Mouse (Mus musculus) forebrain, embryonic 11.5 days (tissue): ENCODE results near the gene Nipal3. TPM values are rescaled to one million over a fixed set of nuclear protein-coding genes. Genes with fewer than 3 reads are reported as not detected.

Source experiments
- ATAC-seq: fragments of 200-750 bp; cut with Nextera tagmentation; replicated peaks from 2 replicates; pipeline ENCODE4 v1.8.0; 2017; ENCODE audit warnings: moderate TSS enrichment; ENCODE audit not compliant: low FRiP score
- DNase-seq: peaks from one replicate; pipeline ENCODE4 v3.0.0-alpha.2; 2017; ENCODE audit warnings: low spot score
- H3K27ac ChIP-seq: fragments of 300-500 bp; sonication (generic); 2 replicates; pipeline ENCODE4 v1.5.1; 2014; ENCODE audit warnings: low read depth, low read length
- H3K27me3 ChIP-seq: fragments of 300-500 bp; sonication (generic); 2 replicates; pipeline ENCODE4 v1.6.1; 2014; ENCODE audit warnings: mild to moderate bottlenecking, low read length, mixed read lengths; ENCODE audit not compliant: control insufficient read depth, insufficient read depth
- H3K36me3 ChIP-seq: fragments of 300-500 bp; sonication (generic); 2 replicates; pipeline ENCODE4 v1.6.1; 2014; ENCODE audit warnings: mild to moderate bottlenecking, low read length, moderate library complexity, mixed read lengths; ENCODE audit not compliant: control insufficient read depth, insufficient read depth
- H3K4me1 ChIP-seq: fragments of 300-500 bp; sonication (generic); replicated peaks from 2 replicates; pipeline ENCODE4 v1.6.1; 2014; ENCODE audit warnings: low read length, mixed read lengths; ENCODE audit not compliant: control insufficient read depth, insufficient read depth
- H3K4me2 ChIP-seq: fragments of 300-500 bp; sonication (generic); 2 replicates; pipeline ENCODE4 v1.6.1; 2014; ENCODE audit warnings: low read depth, mild to moderate bottlenecking, low read length, moderate library complexity, mixed read lengths; ENCODE audit not compliant: severe bottlenecking
- H3K4me3 ChIP-seq: fragments of 300-500 bp; sonication (generic); 2 replicates; pipeline ENCODE4 v1.5.1; 2014; ENCODE audit warnings: low read depth, low read length
- H3K9ac ChIP-seq: fragments of 300-500 bp; sonication (generic); 2 replicates; pipeline ENCODE4 v1.6.1; 2014; ENCODE audit warnings: low read length
- H3K9me3 ChIP-seq: fragments of 300-500 bp; sonication (generic); 2 replicates; pipeline ENCODE4 v1.6.1; 2016; ENCODE audit warnings: low read length, mixed read lengths; ENCODE audit not compliant: control insufficient read depth
- WGBS: fragments of 180-500 bp; shearing (Covaris S2); extraction: QIAGEN DNeasy Blood & Tissue Kit; methylation state at CpG from one replicate; pipeline ENCODE4 v1.1.7; 2014; 5-methylcytosine and 5-hydroxymethylcytosine counted together
- polyA plus RNA-seq: library from polyadenylated mRNA; unstranded; fragments of >200 nt; fragmentation: Nextera tagmentation; extraction: Ambion mirVana; gene quantifications from 2 replicates; pipeline ENCODE4 v1.2.1, GENCODE M21; 2014

Nipal3 gene
- polyA plus RNA-seq, 1 experiment from 2014 or later = 3.0 TPM

DNA sequence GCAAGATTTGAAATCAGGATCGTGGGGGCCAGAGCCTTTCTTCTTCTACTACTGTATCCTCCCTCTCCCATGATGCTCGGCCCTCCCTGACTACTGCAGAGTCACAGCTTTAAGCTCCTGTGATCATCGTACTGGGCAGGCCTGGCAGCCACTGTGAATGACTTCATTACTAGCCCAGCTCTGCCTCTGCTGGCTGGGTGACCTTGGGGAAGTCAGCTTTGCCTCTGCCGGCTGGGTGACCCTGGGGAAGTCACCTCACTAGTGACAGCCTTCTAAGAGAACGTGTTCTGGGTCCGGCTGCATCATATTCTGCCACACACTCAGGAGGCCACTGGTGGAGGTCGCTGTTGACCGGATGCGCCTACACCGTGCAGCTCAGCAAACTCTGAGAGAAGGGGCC is 17.0 kb downstream of the Nipal3 start:
- Histone ChIP-seq H3K27ac (no peak overlapping the region), H3K36me3 (no peaks in the 10 kb centered on the region), H3K4me1 (no peaks in the 10 kb centered on the region), H3K9me3 (no peaks in the 10 kb centered on the region), H3K27me3 (no peaks in the 10 kb centered on the region), H3K9ac (no peak overlapping the region), H3K4me3 (no peak overlapping the region), H3K4me2 (no peak overlapping the region)
- ATAC-seq (no peak), DNase-seq (no peak)
- 86% methylated on average over 10 of the region's 10 CpGs for WGBS

DNA sequence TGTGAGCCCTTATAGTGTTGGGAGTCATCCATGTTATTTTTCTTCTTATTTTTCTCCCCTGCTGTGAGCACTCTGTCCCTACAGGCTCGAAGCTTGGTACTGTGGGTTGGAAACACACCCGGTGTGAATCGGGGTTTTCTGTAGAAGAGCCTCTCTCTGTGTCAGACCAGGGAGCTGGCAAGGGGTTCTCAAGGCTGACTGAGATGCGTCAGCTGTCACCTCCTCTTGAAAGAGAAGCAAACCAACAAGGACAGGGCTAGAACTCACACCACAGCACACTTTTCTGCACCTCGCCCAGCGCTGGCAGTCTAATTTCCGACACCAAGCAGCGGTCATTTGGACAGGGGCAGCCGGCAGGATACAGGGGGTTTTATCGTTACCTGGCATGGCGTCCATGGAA is 31.4 kb downstream of the Nipal3 start:
- Histone ChIP-seq H3K4me3 (no peak overlapping the region), H3K27me3 (no peaks in the 10 kb centered on the region), H3K9me3 (no peaks in the 10 kb centered on the region), H3K9ac (no peak overlapping the region), H3K4me2 (no peak overlapping the region), H3K4me1 (no peaks in the 10 kb centered on the region), H3K27ac (no peak overlapping the region), H3K36me3 (no peaks in the 10 kb centered on the region)
- ATAC-seq (no peak), DNase-seq (no peak)
- 93% methylated on average over 11 of the region's 11 CpGs for WGBS

DNA sequence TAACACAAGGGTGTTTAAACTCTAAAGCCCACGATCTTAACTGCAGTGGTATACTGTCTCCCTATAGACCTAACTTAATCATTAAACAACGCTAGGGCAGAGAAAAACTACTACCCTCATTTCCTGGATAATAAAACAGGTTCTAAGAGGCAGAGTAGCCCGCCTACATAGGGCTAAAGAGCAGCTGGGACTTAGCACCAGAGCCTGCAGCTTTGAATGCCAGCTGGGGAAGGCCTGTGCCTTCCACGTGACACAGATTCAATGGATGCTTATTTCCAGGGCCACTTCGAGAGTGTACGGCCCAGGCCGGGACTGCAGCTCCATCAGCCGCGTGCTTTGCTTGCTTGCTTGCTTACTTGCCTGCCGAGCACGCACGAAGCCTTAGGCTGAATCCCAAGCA is 41.3 kb downstream of the Nipal3 start:
- WGBS = 78% methylated on average over 12 of the region's 12 CpGs
- H3K4me2 ChIP-seq = no peak overlapping the region
- DNase-seq (no peak), ATAC-seq (no peak)
- no peaks in the 10 kb centered on the region for H3K36me3 ChIP-seq
- H3K27ac ChIP-seq = no peak overlapping the region
- H3K4me3 ChIP-seq = no peak overlapping the region
- H3K27me3 ChIP-seq = no peaks in the 10 kb centered on the region
- H3K4me1 ChIP-seq = no peaks in the 10 kb centered on the region; the same call in 1 of the 2 replicates
- no peaks in the 10 kb centered on the region for H3K9me3 ChIP-seq
- H3K9ac ChIP-seq = no peak overlapping the region

DNA sequence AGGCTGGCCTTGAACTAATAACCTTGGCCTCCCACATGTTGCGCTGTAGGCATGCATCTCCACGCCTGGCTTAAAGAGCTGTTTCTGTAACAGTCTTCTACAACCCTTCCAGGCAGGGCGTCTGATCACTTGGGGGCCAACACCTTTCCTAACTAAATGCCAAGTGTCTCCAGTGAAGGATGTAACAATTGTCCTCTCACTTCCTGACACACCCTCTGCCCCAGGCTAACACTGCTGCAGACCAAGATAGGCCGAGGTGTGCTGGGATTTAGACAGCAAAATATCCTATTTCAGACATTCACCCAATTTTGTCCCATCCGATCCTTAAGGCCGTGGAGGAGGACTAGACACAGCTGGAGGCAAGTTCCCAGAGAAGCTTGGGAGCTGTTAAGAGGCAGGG is 41.7 kb downstream of the Nipal3 start:
- Histone ChIP-seq H3K27me3 (no peaks in the 10 kb centered on the region), H3K9me3 (no peaks in the 10 kb centered on the region), H3K9ac (no peak overlapping the region), H3K4me2 (no peak overlapping the region), H3K4me1 (no peaks in the 10 kb centered on the region; the same call in 1 of the 2 replicates), H3K36me3 (no peaks in the 10 kb centered on the region), H3K4me3 (no peak overlapping the region), H3K27ac (no peak overlapping the region)
- ATAC-seq (no peak), DNase-seq (no peak)
- 76% methylated on average over 6 of the region's 6 CpGs for WGBS

DNA sequence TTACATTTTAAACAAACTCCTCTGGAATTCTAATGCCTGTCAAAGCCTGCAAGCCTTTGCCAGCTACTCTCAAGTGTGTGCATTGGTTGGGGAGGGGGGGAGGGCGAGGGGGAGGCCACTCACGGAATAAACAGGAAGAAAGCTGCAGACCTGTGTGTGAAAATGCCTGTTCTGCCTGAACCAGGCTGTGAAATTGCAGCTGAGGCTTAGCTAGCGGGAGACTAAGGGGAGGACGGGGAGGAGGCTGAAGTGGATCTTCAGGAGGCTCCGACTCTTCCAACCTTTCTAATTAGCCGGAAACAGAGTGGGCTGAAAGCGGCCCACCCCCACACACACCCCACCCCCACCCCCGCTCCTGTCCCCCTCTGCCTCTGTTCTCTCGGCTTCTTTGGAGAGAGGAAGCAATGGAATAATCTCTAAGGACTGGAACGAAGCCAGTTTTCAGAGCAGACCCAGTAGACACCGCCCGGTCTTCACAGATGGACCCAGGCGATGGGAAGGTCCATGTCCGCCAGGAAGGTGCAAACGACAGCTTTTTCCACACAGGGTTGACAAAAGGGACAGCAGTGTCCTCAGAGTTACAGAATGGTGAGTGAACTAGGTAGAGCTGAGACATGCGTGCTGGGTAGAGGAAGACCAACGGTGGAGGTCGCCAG is 43.4 kb downstream of the Nipal3 start:
- no peaks in the 10 kb centered on the region for H3K9me3 ChIP-seq
- 63% methylated on average over 18 of the region's 18 CpGs for WGBS
- no peak overlapping the region for H3K4me3 ChIP-seq
- H3K4me2 ChIP-seq = no peak overlapping the region
- no peaks in the 10 kb centered on the region for H3K27me3 ChIP-seq
- no peak overlapping the region for H3K27ac ChIP-seq
- H3K9ac ChIP-seq = peak overlapping the region; percentile 2; the same call in 1 of the 2 replicates
- no peak for DNase-seq
- H3K4me1 ChIP-seq = no peaks in the 10 kb centered on the region; the same call in 1 of the 2 replicates
- ATAC-seq = no peak
- H3K36me3 ChIP-seq = no peaks in the 10 kb centered on the region

DNA sequence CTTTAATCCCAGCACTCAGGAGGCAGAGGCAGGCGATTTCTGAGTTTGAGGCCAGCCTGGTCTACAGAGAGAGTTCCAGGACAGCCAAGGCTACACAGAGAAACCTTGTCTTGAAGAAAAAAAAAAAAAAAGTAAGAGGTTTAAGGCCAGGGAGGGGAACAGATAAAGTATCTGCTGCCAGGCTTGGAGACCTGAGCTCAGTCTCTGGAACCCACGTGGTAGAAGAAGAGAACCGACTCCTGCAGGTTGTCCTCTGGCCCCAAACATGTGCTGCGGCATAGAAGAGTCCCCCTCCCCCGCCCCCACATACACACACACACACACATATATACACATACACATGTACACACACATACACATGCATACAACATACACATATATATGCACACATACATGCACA is 52.4 kb downstream of the Nipal3 start:
- Histone ChIP-seq H3K4me3 (no peak overlapping the region), H3K9me3 (no peaks in the 10 kb centered on the region), H3K27me3 (no peaks in the 10 kb centered on the region), H3K27ac (no peak overlapping the region), H3K4me1 (0 out of 2 replicates have a peak, but pooled peaks cover 2% of the 10 kb centered on the region), H3K4me2 (no peak overlapping the region), H3K9ac (no peak overlapping the region), H3K36me3 (no peaks in the 10 kb centered on the region)
- no peak for ATAC-seq
- DNase-seq = no peak
- WGBS = 69% methylated on average over 5 of the region's 5 CpGs

DNA sequence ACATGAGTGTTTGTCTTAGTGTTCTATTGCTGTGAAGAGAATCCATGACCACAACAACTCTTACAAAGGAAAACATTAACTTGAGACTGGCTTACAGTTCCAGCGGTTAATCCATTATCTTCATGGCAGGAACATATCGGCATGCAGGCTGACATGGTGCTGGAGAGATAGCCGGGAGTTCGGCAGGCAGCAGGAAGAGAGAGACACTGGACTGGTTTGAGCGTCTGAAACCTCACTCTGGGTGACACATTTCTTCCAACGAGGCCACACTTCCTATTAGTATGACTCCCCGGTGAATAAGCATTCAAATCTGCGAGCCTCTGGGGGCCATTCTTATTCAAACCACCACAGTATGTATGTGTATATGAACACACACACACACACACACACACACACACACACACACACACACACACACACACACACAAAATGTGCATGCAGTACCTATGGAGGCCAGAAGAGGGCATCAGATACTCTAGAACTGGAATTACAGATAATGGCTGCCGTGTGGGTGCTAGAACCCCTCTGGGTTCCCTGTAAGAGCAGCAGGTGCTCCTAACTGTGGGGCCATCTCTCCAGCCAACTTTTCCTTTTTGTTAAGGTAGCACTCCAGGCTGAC is 54.8 kb downstream of the Nipal3 start:
- Histone ChIP-seq H3K36me3 (no peaks in the 10 kb centered on the region), H3K27me3 (no peaks in the 10 kb centered on the region), H3K4me3 (no peak overlapping the region), H3K9ac (no peak overlapping the region), H3K27ac (no peak overlapping the region), H3K4me1 (0 out of 2 replicates have a peak, but pooled peaks cover 2% of the 10 kb centered on the region), H3K9me3 (no peaks in the 10 kb centered on the region), H3K4me2 (no peak overlapping the region)
- DNase-seq (peak; percentile 69), ATAC-seq (no peak)
- WGBS = 72% methylated on average over 9 of the region's 9 CpGs

DNA sequence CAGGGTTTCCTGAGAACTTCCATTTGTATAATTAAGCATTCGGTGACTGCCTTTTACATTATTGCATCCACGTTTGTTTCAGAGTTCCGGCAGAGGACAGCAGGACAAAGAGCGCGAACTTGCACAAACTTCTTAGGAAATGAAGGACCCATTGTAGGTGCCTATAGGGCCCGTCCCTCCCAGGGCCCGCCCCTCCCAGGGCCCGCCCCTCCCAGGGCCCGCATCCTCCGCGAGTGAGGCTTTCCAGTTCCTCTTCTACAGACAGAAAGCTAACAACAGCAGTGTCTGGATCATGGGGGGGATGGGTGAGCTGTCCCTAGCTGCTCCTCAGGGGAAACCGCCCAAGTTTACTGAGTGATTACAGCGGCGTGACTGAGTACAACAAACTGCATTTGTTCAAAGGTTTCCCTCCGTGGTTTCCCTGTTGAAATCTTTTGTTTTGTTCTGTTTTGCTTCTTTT is 55.6 kb downstream of the Nipal3 start:
- H3K9ac ChIP-seq = peak overlapping the region; percentile 47; the same call in 1 of the 2 replicates
- 5% methylated on average over 15 of the region's 15 CpGs for WGBS
- H3K4me2 ChIP-seq = peak overlapping the region; percentile 6; the same call in 1 of the 2 replicates
- H3K4me3 ChIP-seq = no peak overlapping the region
- ATAC-seq (peak; percentile 87), DNase-seq (peak; percentile 86)
- no peaks in the 10 kb centered on the region for H3K27me3 ChIP-seq
- H3K9me3 ChIP-seq = no peaks in the 10 kb centered on the region
- 0 out of 2 replicates have a peak, but pooled peaks cover 2% of the 10 kb centered on the region for H3K4me1 ChIP-seq
- H3K36me3 ChIP-seq = no peaks in the 10 kb centered on the region
- no peak overlapping the region for H3K27ac ChIP-seq

DNA sequence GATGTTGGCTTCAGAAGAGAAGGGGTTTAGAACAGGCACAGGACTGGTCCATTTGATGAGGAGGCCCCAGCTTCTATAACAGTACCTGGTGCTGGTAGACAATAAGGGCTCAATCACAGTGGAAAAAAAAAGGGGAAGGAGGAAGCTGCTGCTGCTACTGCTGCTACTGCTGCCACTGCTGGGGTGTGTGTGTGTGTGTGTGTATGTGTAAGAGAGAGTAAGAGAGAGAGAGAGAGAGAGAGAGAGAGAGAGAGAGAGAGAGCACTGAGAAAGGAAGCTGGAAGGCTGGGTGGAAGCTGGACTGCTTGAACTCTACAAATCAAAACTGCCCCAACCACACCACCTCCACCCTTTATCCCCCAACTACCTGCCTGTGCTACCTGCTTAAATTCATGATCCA is 56.9 kb downstream of the Nipal3 start:
- H3K36me3 ChIP-seq = no peaks in the 10 kb centered on the region
- no peak overlapping the region for H3K4me2 ChIP-seq
- H3K27me3 ChIP-seq = no peaks in the 10 kb centered on the region
- DNase-seq (no peak), ATAC-seq (no peak)
- no peak overlapping the region for H3K4me3 ChIP-seq
- H3K27ac ChIP-seq = no peak overlapping the region
- H3K4me1 ChIP-seq = peaks cover 2% of the 10 kb centered on the region; the same call in 1 of the 2 replicates
- no peaks in the 10 kb centered on the region for H3K9me3 ChIP-seq
- no peak overlapping the region for H3K9ac ChIP-seq
